Mouse (Mus musculus): ENCODE data around the gene Sox13. TPM values are rescaled to one million over a fixed set of nuclear protein-coding genes. Genes with fewer than 3 reads are reported as not detected.

Gene Sox13
- 31.0 and 33.6 TPM in 2 replicates for polyA plus RNA-seq (2016; fragmentation: Nextera tagmentation; extraction: Ambion mirVana)

- no peaks in the 10 kb centered on the region; the same call in none of the 2 replicates for H3K27me3 ChIP-seq
- H3K9me3 ChIP-seq, result no peaks in the 10 kb centered on the region
- peak within 1 kb of the TSS; percentile 95 for H3K9ac ChIP-seq (replicated peaks)
- H3K27ac ChIP-seq (replicated peaks), result peak within 1 kb of the TSS; percentile 96
- under 1% methylated on average over 109 of the region's 128 CpGs for WGBS
- peak within 1 kb of the TSS; percentile 91 for H3K4me3 ChIP-seq
- peak within 1 kb of the TSS; percentile 88 for H3K4me2 ChIP-seq (replicated peaks)
- ATAC-seq (ENCODE audit: low FRiP score, low read depth), result peak; percentile 80
- H3K36me3 ChIP-seq, result no peaks in the 10 kb centered on the region
- H3K4me1 ChIP-seq, result peaks cover 40% of the 10 kb centered on the region
These were observed at the start of gene Sox13 for GRCm38 (mm10) chr1:133423543-133424480. TSS of gene Sox13 (minus strand) at chr1:133424377.

DNA sequence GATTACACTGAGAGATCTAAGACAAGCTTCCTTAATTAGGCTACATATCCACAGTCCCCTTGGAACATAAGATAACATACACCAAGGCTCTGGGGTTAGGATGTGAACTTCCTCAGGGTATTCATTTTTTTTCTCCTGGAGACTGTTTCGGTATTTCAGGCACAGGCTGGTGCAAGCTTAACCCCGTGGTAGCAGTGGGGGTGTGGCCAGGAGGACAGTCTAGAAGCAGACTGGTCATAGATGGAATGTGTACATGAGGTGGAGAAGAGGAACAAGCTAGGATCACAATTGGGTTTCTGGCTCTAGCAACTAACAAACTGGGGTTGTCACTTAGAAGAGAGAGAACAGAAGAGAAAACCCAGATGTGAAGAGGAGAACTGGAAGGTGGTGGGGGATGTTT is 47.4 kb upstream of the Sox13 start:
- Histone ChIP-seq H3K27me3 (peaks cover 5% of the 10 kb centered on the region; the same call in 1 of the 2 replicates), H3K9me3 (no peaks in the 10 kb centered on the region), H3K27ac (replicated peaks) (no peak overlapping the region), H3K4me1 (peaks cover 17% of the 10 kb centered on the region), H3K4me3 (no peak overlapping the region), H3K9ac (replicated peaks) (no peak overlapping the region), H3K36me3 (no peaks in the 10 kb centered on the region), H3K4me2 (replicated peaks) (no peak overlapping the region)
- 57% methylated on average over 2 of the region's 2 CpGs for WGBS
- no peak for ATAC-seq (ENCODE audit: low FRiP score, low read depth)

DNA sequence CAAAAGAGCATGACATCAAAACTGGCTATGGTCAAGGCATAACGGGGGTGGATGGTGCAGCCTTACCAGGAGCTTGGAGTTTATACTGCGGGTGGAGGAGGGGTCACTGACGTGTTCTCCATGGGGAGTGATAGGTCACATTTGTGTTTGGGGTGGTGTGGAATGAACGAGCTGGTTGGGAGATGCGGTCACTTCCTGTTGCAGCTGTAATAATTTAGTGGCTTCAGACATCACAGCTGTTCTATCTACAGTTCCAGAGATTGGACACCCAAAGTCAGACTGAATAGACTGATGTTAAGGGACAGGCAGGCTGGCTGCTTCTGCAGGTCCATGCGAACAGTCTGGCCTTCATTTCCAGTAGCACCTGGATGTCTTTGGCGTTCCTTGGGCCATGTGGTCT is 46.9 kb upstream of the Sox13 start:
- 77% methylated on average over 7 of the region's 7 CpGs for WGBS
- ATAC-seq (ENCODE audit: low FRiP score, low read depth), result no peak
- Histone ChIP-seq H3K9ac (replicated peaks) (no peak overlapping the region), H3K4me1 (peaks cover 17% of the 10 kb centered on the region), H3K4me3 (no peak overlapping the region), H3K36me3 (no peaks in the 10 kb centered on the region), H3K27ac (replicated peaks) (no peak overlapping the region), H3K9me3 (no peaks in the 10 kb centered on the region), H3K27me3 (peaks cover 5% of the 10 kb centered on the region; the same call in 1 of the 2 replicates), H3K4me2 (replicated peaks) (no peak overlapping the region)

DNA sequence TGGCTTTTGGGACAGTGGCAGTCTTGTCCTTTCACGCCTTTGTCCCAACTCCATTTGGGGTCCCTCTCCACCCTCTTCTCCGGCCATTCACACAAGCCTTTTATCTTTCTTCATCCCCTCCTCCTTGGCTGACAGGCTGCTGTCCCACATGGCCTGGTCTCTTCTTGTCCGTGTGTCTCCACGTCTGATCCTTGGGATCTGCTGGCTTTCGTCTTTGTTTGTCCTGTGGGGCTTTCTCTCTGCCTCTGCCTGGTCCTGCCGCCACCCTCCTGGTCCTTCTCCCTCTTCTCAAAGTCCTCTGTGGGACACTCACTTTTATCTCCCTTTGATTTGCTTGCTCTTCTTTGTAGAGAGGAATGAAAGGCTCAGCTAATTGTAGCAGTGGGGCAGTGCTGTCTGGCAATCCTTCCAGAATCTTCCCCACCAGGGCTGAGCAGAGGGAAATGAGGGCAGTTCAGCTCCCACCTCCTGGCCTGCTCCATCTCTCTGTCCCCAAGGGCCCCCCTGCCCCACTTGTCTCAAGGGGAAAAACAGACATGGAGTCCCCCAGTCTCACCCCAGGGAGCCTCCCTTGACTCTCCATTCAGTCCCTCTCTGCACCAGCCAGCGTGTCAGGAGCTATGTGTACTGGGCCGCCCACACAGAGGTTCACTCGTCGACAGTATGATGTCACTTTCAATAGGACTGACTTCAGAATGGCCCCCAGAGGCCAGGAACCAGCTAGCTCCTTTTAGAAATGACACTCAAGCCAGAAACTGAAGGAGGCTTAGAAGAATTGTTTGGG is 46.3 kb upstream of the Sox13 start:
- H3K4me2 ChIP-seq (replicated peaks), result no peak overlapping the region
- H3K36me3 ChIP-seq, result no peaks in the 10 kb centered on the region
- 28% methylated on average over 10 of the region's 10 CpGs for WGBS
- peaks cover 17% of the 10 kb centered on the region for H3K4me1 ChIP-seq
- H3K4me3 ChIP-seq, result no peak overlapping the region
- H3K27ac ChIP-seq (replicated peaks), result peak overlapping the region; percentile 25; the same call in 1 of the 2 replicates
- no peak overlapping the region for H3K9ac ChIP-seq (replicated peaks)
- peaks cover 5% of the 10 kb centered on the region; the same call in 1 of the 2 replicates for H3K27me3 ChIP-seq
- no peaks in the 10 kb centered on the region for H3K9me3 ChIP-seq
- ATAC-seq (ENCODE audit: low FRiP score, low read depth), result no peak

DNA sequence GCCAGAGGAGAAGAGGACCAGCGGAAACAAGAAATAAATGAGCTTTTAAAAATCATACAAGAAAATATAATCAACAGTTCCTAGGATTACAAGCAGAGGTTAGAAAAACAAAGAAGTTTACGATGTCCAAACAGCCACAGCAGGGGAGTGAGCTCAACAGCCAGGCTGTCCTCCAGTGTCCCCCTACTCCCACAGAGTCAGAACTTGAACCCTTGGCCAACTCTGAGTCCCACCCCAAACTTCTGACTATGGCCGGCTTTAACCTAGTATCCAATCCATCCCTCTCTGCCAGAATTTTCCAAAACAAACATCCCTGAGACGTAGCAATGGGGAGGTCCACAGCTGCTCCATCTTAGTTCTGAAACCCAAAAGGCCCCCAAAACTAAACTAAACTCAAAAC is 45.0 kb upstream of the Sox13 start:
- Histone ChIP-seq H3K27ac (replicated peaks) (no peak overlapping the region), H3K4me2 (replicated peaks) (no peak overlapping the region), H3K36me3 (no peaks in the 10 kb centered on the region), H3K9me3 (no peaks in the 10 kb centered on the region), H3K9ac (replicated peaks) (no peak overlapping the region), H3K4me3 (no peak overlapping the region), H3K4me1 (peaks cover 17% of the 10 kb centered on the region), H3K27me3 (peaks cover 5% of the 10 kb centered on the region; the same call in 1 of the 2 replicates)
- ATAC-seq (ENCODE audit: low FRiP score, low read depth), result no peak
- WGBS, result 76% methylated on average over 4 of the region's 4 CpGs

- Histone ChIP-seq H3K4me1 (peaks cover 17% of the 10 kb centered on the region), H3K27ac (replicated peaks) (no peak overlapping the region), H3K4me3 (no peak overlapping the region), H3K9ac (replicated peaks) (no peak overlapping the region), H3K27me3 (peaks cover 5% of the 10 kb centered on the region; the same call in 1 of the 2 replicates), H3K36me3 (no peaks in the 10 kb centered on the region), H3K9me3 (no peaks in the 10 kb centered on the region), H3K4me2 (replicated peaks) (no peak overlapping the region)
- ATAC-seq (ENCODE audit: low FRiP score, low read depth), result no peak
- WGBS, result 40% methylated on average over 6 of the region's 6 CpGs
These were observed 44.6 kb upstream of the Sox13 start for GRCm38 (mm10) chr1:133468751-133469150.

- Histone ChIP-seq H3K27me3 (peaks cover 5% of the 10 kb centered on the region; the same call in 1 of the 2 replicates), H3K4me2 (replicated peaks) (no peak overlapping the region), H3K4me1 (peaks cover 17% of the 10 kb centered on the region), H3K9ac (replicated peaks) (no peak overlapping the region), H3K9me3 (no peaks in the 10 kb centered on the region), H3K27ac (replicated peaks) (no peak overlapping the region), H3K4me3 (no peak overlapping the region), H3K36me3 (no peaks in the 10 kb centered on the region)
- 59% methylated on average over 6 of the region's 8 CpGs for WGBS
- no peak for ATAC-seq (ENCODE audit: low FRiP score, low read depth)
These were observed 43.7 kb upstream of the Sox13 start for GRCm38 (mm10) chr1:133467905-133468304.

DNA sequence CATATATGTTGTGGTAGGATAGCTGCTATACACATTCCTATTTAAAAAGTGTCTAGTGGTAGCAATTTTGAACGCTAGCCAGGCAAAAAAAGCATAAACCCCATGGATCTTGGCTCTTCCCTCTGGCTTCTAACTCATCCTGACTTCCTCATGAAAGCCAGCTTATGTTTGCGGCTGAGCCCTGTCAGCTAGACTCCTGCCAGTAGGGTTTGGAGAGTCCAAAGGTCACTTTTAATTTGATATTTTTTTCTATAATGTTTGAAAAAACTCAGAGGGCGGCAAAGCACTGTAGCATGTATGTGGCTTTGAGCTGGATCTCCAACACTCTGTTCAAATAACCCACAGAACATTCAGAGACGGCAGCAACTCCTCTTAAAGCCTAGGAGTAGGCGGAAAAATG is 39.0 kb upstream of the Sox13 start:
- Histone ChIP-seq H3K9me3 (no peaks in the 10 kb centered on the region), H3K4me2 (replicated peaks) (no peak overlapping the region), H3K4me3 (no peak overlapping the region), H3K27ac (replicated peaks) (no peak overlapping the region), H3K4me1 (no peaks in the 10 kb centered on the region; the same call in 1 of the 2 replicates), H3K9ac (replicated peaks) (no peak overlapping the region), H3K36me3 (no peaks in the 10 kb centered on the region), H3K27me3 (peaks cover 2% of the 10 kb centered on the region; the same call in 1 of the 2 replicates)
- ATAC-seq (ENCODE audit: low FRiP score, low read depth), result no peak
- 88% methylated on average over 5 of the region's 5 CpGs for WGBS

DNA sequence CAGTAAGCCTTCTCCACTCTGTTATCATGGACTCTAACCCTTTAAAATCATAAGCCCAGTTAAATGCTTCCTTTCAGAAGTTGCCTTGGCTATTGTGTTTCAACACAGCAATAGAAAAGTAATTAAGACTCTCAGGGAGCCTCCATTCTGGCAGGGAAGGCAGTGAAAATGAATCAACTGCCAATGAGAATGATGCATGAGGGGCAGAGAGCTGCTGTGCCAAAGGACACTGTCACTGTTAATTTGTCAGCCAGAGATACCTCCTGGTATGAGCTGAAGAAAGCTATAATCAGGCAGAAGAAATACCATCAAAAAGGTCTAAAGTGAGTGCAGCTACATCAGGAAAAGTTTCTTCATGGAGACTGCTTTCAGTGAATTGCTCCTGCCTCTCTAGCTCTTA is 36.8 kb upstream of the Sox13 start:
- no peaks in the 10 kb centered on the region for H3K9me3 ChIP-seq
- H3K4me1 ChIP-seq, result no peaks in the 10 kb centered on the region
- no peak overlapping the region for H3K9ac ChIP-seq (replicated peaks)
- no peaks in the 10 kb centered on the region for H3K36me3 ChIP-seq
- no peak overlapping the region for H3K27ac ChIP-seq (replicated peaks)
- no peak overlapping the region for H3K4me3 ChIP-seq
- H3K27me3 ChIP-seq, result no peaks in the 10 kb centered on the region
- ATAC-seq (ENCODE audit: low FRiP score, low read depth), result no peak
- no peak overlapping the region for H3K4me2 ChIP-seq (replicated peaks)

DNA sequence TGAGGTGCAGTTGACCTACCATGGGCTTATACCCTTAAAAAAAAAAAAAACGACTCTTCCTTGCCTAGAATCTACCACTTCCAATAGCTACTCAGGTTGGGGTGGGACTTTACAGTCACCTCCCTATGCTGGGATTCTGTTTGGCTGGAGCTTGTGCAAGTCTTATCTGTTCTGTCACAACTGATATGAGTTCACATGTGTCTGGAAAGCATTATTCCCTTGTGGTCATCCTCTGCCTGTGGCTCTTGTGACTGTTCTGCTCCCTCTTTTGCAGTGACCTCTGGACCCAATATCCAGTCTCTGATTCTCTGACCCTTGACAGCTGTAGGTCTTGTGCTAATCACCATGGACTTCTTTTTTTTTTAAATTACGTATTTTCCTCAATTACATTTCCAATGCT is 31.9 kb upstream of the Sox13 start:
- H3K4me3 ChIP-seq, result no peak overlapping the region

DNA sequence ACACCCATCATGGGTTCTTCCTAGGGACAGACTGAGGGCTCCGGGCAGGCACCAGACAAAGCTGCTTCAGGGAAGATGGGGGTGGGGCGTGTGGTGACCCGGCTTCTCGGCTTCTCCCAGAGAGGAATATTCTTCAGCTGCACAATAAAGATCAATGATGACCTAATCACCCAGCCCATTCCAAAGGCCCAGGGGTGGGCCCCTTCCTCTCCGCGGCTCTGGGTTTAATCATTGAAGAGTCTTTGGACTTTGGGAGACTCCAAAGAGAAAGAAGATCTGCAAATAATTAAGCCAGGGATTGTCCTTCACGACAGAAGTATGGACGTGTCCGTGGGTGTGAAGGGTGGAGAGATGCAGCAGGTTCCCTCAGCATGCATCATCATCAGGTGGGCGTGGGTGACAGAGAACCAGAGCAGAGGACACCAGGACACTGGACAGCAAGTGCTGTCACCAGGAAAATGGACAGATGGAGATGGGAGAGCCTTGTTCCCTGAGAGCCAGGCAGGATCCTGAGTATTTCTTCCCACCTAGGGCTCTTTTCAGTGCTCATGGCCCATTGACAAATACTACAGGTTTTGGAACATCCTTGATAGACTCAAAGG is 28.5 kb upstream of the Sox13 start:
- Histone ChIP-seq H3K9me3 (no peaks in the 10 kb centered on the region), H3K4me1 (peaks cover 18% of the 10 kb centered on the region), H3K36me3 (no peaks in the 10 kb centered on the region), H3K27me3 (no peaks in the 10 kb centered on the region), H3K27ac (replicated peaks) (no peak overlapping the region), H3K4me3 (no peak overlapping the region), H3K4me2 (replicated peaks) (no peak overlapping the region), H3K9ac (replicated peaks) (no peak overlapping the region)
- 32% methylated on average over 10 of the region's 10 CpGs for WGBS
- ATAC-seq (ENCODE audit: low FRiP score, low read depth), result no peak

More for the DNA sequence above, 31.9 kb upstream of the Sox13 start:
- Histone ChIP-seq H3K9ac (replicated peaks) (no peak overlapping the region), H3K4me1 (peaks cover 10% of the 10 kb centered on the region), H3K4me2 (replicated peaks) (no peak overlapping the region), H3K27me3 (no peaks in the 10 kb centered on the region), H3K27ac (replicated peaks) (no peak overlapping the region), H3K36me3 (no peaks in the 10 kb centered on the region), H3K9me3 (no peaks in the 10 kb centered on the region)
- no peak for ATAC-seq (ENCODE audit: low FRiP score, low read depth)
- 75% methylated on average over 2 of the region's 2 CpGs for WGBS
